Mouse (Mus musculus) neural tube, embryonic 11.5 days (tissue): Measurements from ENCODE around the gene Rbm4b. TPM values are rescaled to one million over a fixed set of nuclear protein-coding genes. Genes with fewer than 3 reads are reported as not detected.
A peak's percentile ranks its signal among the peaks of the same experiment; 100 is the strongest.
"Not testable (repeated sequence)": the region's sequence is repeated elsewhere in the genome, so short reads cannot be mapped to it uniquely, and the experiment has no call there.

Experiments used
- ATAC-seq: fragments of 200-750 bp; cut with Nextera tagmentation; 2 replicates; pipeline ENCODE4 v1.8.0; 2017; ENCODE audit warnings: moderate number of reproducible peaks, mild to moderate bottlenecking, moderate TSS enrichment, moderate library complexity; ENCODE audit not compliant: insufficient read depth, low FRiP score, low TSS enrichment
- DNase-seq: peaks from one replicate; pipeline ENCODE4 v3.0.0-alpha.2; 2015; ENCODE audit warnings: low spot score
- H3K27ac ChIP-seq: fragments of 300-500 bp; sonication (generic); 2 replicates; pipeline ENCODE4 v1.5.1; 2014; ENCODE audit warnings: low read depth, mild to moderate bottlenecking, low read length
- H3K27me3 ChIP-seq: fragments of 300-500 bp; sonication (generic); 2 replicates; pipeline ENCODE4 v1.6.1; 2014; ENCODE audit warnings: mild to moderate bottlenecking, low read length, mixed read lengths; ENCODE audit not compliant: control insufficient read depth, insufficient read depth
- H3K36me3 ChIP-seq: fragments of 300-500 bp; sonication (generic); 2 replicates; pipeline ENCODE4 v1.6.1; 2014; ENCODE audit warnings: mild to moderate bottlenecking, low read length, moderate library complexity, mixed read lengths; ENCODE audit not compliant: control insufficient read depth, insufficient read depth
- H3K4me1 ChIP-seq: fragments of 300-500 bp; sonication (generic); 2 replicates; pipeline ENCODE4 v1.6.1; 2014; ENCODE audit warnings: low read length, mixed read lengths; ENCODE audit not compliant: control insufficient read depth, insufficient read depth
- H3K4me2 ChIP-seq: fragments of 300-500 bp; sonication (generic); 2 replicates; pipeline ENCODE4 v1.6.1; 2014; ENCODE audit warnings: low read depth, mild to moderate bottlenecking, moderate library complexity
- H3K4me3 ChIP-seq: fragments of 300-500 bp; sonication (generic); 2 replicates; pipeline ENCODE4 v1.5.1; 2014; ENCODE audit warnings: low read depth, low read length
- H3K9ac ChIP-seq: fragments of 300-500 bp; sonication (generic); 2 replicates; pipeline ENCODE4 v1.6.1; 2014; ENCODE audit warnings: mild to moderate bottlenecking, low read length
- H3K9me3 ChIP-seq: fragments of 300-500 bp; sonication (generic); 2 replicates; pipeline ENCODE4 v1.6.1; 2016; ENCODE audit warnings: low read length; ENCODE audit not compliant: control insufficient read depth
- WGBS: fragments of 180-500 bp; shearing (Covaris S2); extraction: QIAGEN DNeasy Blood & Tissue Kit; methylation state at CpG from one replicate; pipeline ENCODE4 v1.1.7; 2014; 5-methylcytosine and 5-hydroxymethylcytosine counted together
- polyA plus RNA-seq: library from polyadenylated mRNA; unstranded; fragments of >200 nt; fragmentation: Nextera tagmentation; extraction: Ambion mirVana; gene quantifications from 2 replicates; pipeline ENCODE4 v1.2.1, GENCODE M21; 2014

Rbm4b gene
- polyA plus RNA-seq, 1 experiment from 2014 or later: 136 TPM

DNA sequence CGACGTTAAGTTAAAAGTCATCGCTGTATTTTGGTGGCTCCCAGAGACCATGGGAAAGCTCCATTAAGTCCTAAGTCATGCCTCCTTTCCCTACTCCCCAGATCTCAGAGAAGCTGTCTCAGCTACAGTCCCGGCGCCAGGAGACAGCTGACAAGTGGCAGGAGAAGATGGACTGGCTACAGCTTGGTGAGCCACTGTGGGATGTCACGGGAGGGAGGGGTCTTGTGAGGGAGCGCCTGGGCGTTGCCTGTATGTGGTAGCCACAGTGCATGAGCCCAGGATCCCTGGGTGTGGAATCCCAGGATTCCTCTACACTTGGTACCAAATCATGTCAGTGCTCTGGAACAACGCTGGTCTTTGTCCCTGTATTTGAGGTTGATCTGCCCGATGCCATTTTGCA, 7.8 kb upstream of the Rbm4b start:
- ATAC-seq (no peak), DNase-seq (no peak)
- Histone ChIP-seq H3K36me3 (peaks cover 11% of the 10 kb centered on the region), H3K27me3 (no peaks in the 10 kb centered on the region), H3K27ac (no peak overlapping the region), H3K9ac (no peak overlapping the region), H3K9me3 (no peaks in the 10 kb centered on the region), H3K4me3 (no peak overlapping the region), H3K4me2 (no peak overlapping the region), H3K4me1 (no peaks in the 10 kb centered on the region)
- WGBS: 86% methylated on average over 10 of the region's 10 CpGs

DNA sequence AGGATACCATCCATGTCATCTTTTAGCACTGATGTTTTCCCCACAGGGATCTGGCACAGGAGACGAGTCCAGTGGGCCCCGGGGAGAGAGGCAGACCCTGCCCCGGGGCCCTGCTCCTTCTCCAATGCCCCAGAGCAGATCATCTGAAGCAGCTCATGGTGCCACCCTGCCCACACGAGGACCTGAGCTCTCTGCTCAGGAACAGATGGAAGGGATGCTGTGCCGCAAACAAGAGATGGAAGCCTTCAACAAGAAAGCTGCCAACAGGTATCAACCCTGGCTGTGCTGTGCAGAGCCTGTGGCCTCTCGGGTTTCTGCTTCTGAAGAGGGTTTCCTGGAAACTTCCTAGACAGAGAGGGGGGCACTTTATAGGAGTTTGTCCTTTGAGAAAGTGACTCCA, 6.3 kb upstream of the Rbm4b start:
- no peaks in the 10 kb centered on the region for H3K9me3 ChIP-seq
- no peak overlapping the region for H3K27ac ChIP-seq
- H3K9ac ChIP-seq: no peak overlapping the region
- DNase-seq: no peak
- no peaks in the 10 kb centered on the region for H3K4me1 ChIP-seq
- no peak overlapping the region for H3K4me2 ChIP-seq
- no peaks in the 10 kb centered on the region for H3K27me3 ChIP-seq
- H3K4me3 ChIP-seq: no peak overlapping the region
- 89% methylated on average over 6 of the region's 6 CpGs for WGBS
- ATAC-seq: no peak
- peaks cover 11% of the 10 kb centered on the region for H3K36me3 ChIP-seq

- H3K27ac ChIP-seq: peak overlapping the region; percentile 93
- under 1% methylated on average over 10 of the region's 10 CpGs for WGBS
- H3K27me3 ChIP-seq: no peaks in the 10 kb centered on the region
- no peaks in the 10 kb centered on the region for H3K9me3 ChIP-seq
- ATAC-seq (peak; percentile 68), DNase-seq (peak; percentile 88)
- peak overlapping the region; percentile 70 for H3K4me2 ChIP-seq
- H3K4me3 ChIP-seq: peak overlapping the region; percentile 64
- H3K9ac ChIP-seq: peak overlapping the region; percentile 64
- H3K36me3 ChIP-seq: peaks cover 5% of the 10 kb centered on the region
- peaks cover 18% of the 10 kb centered on the region for H3K4me1 ChIP-seq
Observed at GRCm38 (mm10) chr19:4755565-4756192, 618 bp upstream of the Rbm4b start.

DNA sequence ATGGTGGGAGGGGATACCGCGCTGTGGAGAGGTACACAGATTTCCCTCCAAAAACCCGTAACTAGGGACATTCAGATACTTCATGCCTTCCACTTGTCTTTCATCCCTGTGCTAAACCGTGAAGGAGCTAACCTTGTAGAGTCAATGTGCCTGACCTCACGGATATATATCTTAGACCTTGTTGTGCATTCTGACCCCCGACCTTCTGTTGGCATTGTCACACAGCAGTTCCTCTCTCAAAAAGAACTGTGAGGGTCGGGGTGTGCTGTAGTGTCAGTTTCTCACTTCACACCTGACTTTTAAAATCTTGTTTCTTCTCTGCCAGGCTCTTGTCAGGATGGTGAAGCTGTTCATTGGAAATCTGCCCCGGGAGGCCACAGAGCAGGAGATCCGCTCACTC, 624 bp downstream of the Rbm4b start:
- 8% methylated on average over 9 of the region's 9 CpGs for WGBS
- Histone ChIP-seq H3K27ac (peak overlapping the region; percentile 93), H3K4me3 (peak overlapping the region; percentile 64), H3K27me3 (no peaks in the 10 kb centered on the region), H3K9me3 (no peaks in the 10 kb centered on the region), H3K9ac (peak overlapping the region; percentile 92), H3K36me3 (peaks cover 3% of the 10 kb centered on the region), H3K4me1 (peaks cover 18% of the 10 kb centered on the region), H3K4me2 (peak overlapping the region; percentile 70)
- DNase-seq (no peak), ATAC-seq (no peak)

DNA sequence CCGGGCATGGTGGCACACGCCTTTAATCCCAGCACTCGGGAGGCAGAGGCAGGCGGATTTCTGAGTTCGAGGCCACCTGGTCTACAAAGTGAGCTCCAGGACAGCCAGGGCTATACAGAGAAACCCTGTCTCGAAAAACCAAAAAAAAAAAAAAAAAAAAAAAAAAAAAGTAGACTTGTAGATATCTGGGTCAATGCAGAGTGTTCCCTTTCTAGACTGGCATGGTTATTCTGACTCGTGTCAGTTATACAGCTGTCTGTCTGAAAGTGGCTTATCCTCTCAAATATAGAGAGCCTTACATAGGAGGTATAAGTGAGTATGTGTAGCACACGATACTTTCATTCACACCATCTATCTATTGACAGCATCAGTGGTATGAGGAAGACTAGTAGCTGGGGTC, 4.2 kb downstream of the Rbm4b start:
- not testable (repeated sequence) for H3K9me3 ChIP-seq, H3K4me2 ChIP-seq, ATAC-seq, H3K27ac ChIP-seq, H3K4me3 ChIP-seq, H3K9ac ChIP-seq, DNase-seq, H3K27me3 ChIP-seq
- WGBS: 94% methylated on average over 8 of the region's 8 CpGs
- peaks cover 15% of the 10 kb centered on the region for H3K36me3 ChIP-seq
- H3K4me1 ChIP-seq: peaks cover 21% of the 10 kb centered on the region

GRCm38 (mm10) chr19:4762876-4763275, 6.6 kb downstream of the Rbm4b start:
- no peak for DNase-seq

GRCm38 (mm10) chr19:4767507-4768148, 11.3 kb downstream of the Rbm4b start:
- Histone ChIP-seq H3K4me3 (no peak overlapping the region), H3K4me2 (no peak overlapping the region), H3K27ac (no peak overlapping the region), H3K27me3 (no peaks in the 10 kb centered on the region), H3K9ac (no peak overlapping the region), H3K4me1 (peaks cover 3% of the 10 kb centered on the region; the same call in 1 of the 2 replicates), H3K36me3 (peaks cover 10% of the 10 kb centered on the region), H3K9me3 (no peaks in the 10 kb centered on the region)
- DNase-seq (no peak), ATAC-seq (no peak)
- 88% methylated on average over 12 of the region's 12 CpGs for WGBS

More at GRCm38 (mm10) chr19:4762876-4763275, 6.6 kb downstream of the Rbm4b start:
- Histone ChIP-seq H3K36me3 (peaks cover 17% of the 10 kb centered on the region), H3K9me3 (no peaks in the 10 kb centered on the region), H3K4me2 (no peak overlapping the region), H3K27ac (no peak overlapping the region), H3K9ac (no peak overlapping the region), H3K4me3 (no peak overlapping the region), H3K4me1 (peaks cover 16% of the 10 kb centered on the region), H3K27me3 (no peaks in the 10 kb centered on the region)
- 67% methylated on average over 1 of the region's 1 CpGs for WGBS
- ATAC-seq: no peak

GRCm38 (mm10) chr19:4772785-4773184, 16.5 kb downstream of the Rbm4b start:
- no peaks in the 10 kb centered on the region for H3K27me3 ChIP-seq
- H3K4me3 ChIP-seq: no peak overlapping the region
- no peak for DNase-seq
- no peaks in the 10 kb centered on the region for H3K4me1 ChIP-seq
- WGBS: 84% methylated on average over 3 of the region's 3 CpGs
- ATAC-seq: no peak
- H3K9ac ChIP-seq: no peak overlapping the region
- no peak overlapping the region for H3K27ac ChIP-seq
- no peaks in the 10 kb centered on the region for H3K36me3 ChIP-seq
- no peak overlapping the region for H3K4me2 ChIP-seq
- no peaks in the 10 kb centered on the region for H3K9me3 ChIP-seq

DNA sequence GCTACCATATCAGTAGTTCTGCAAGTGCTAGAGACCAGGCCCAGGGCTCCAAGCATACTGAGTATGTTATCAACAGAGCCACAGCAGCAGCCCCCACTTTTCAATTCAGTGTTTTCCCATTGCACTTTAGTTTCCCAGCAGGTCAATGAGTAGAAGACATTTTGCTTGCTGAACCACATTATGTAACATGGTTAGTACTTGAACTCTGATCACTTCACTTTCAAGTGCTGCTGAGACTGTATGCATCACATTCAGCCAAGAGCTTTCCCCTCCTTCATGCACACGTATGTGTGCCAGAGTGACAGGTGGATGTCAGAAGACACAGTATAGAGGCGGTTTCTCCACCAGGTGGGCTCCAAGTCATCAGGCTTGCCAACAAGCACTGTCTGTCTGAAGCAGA, 26.6 kb downstream of the Rbm4b start:
- Histone ChIP-seq H3K27ac (no peak overlapping the region), H3K4me2 (no peak overlapping the region), H3K9me3 (no peaks in the 10 kb centered on the region), H3K4me3 (no peak overlapping the region), H3K9ac (no peak overlapping the region), H3K4me1 (no peaks in the 10 kb centered on the region), H3K27me3 (no peaks in the 10 kb centered on the region), H3K36me3 (peaks cover 12% of the 10 kb centered on the region)
- DNase-seq (no peak), ATAC-seq (no peak)
- 91% methylated on average over 2 of the region's 2 CpGs for WGBS
